Mouse (Mus musculus) midbrain, embryonic 13.5 days (tissue): ENCODE measurements around the gene 1810037I17Rik. TPM values are rescaled to one million over a fixed set of nuclear protein-coding genes. Genes with fewer than 3 reads are reported as not detected.

ENCODE experiments used
- ATAC-seq: fragments of 200-750 bp; cut with Nextera tagmentation; 2 replicates; pipeline ENCODE4 v1.8.0; 2017; ENCODE audit warnings: mild to moderate bottlenecking, moderate TSS enrichment, moderate library complexity
- H3K27ac ChIP-seq: fragments of 300-500 bp; sonication (generic); 2 replicates; pipeline ENCODE4 v1.5.1; 2015; ENCODE audit warnings: inconsistent platforms, mild to moderate bottlenecking, moderate library complexity
- H3K27me3 ChIP-seq: fragments of 300-500 bp; sonication (generic); 2 replicates; pipeline ENCODE4 v1.6.1; 2015; ENCODE audit warnings: mild to moderate bottlenecking, inconsistent platforms
- H3K36me3 ChIP-seq: fragments of 300-500 bp; sonication (generic); 2 replicates; pipeline ENCODE4 v1.6.1; 2015; ENCODE audit warnings: mild to moderate bottlenecking, inconsistent platforms
- H3K4me1 ChIP-seq: fragments of 300-500 bp; sonication (generic); replicated peaks from 2 replicates; pipeline ENCODE4 v1.6.1; 2015; ENCODE audit warnings: inconsistent platforms
- H3K4me2 ChIP-seq: fragments of 300-500 bp; sonication (generic); replicated peaks from 2 replicates; pipeline ENCODE4 v1.6.1; 2015; ENCODE audit warnings: moderate library complexity, mild to moderate bottlenecking, inconsistent platforms
- H3K4me3 ChIP-seq: fragments of 300-500 bp; sonication (generic); replicated peaks from 2 replicates; pipeline ENCODE4 v1.5.1; 2015; ENCODE audit warnings: mild to moderate bottlenecking, inconsistent platforms
- H3K9ac ChIP-seq: fragments of 300-500 bp; sonication (generic); replicated peaks from 2 replicates; pipeline ENCODE4 v1.6.1; 2015; ENCODE audit warnings: mild to moderate bottlenecking, inconsistent platforms
- H3K9me3 ChIP-seq: fragments of 300-500 bp; sonication (generic); 2 replicates; pipeline ENCODE4 v1.6.1; 2016; ENCODE audit warnings: mild to moderate bottlenecking, inconsistent platforms
- WGBS: fragments of 180-500 bp; shearing (Covaris S2); methylation state at CpG from one replicate; pipeline ENCODE4 v1.1.7; 2015; 5-methylcytosine and 5-hydroxymethylcytosine counted together
- polyA plus RNA-seq: library from polyadenylated mRNA; unstranded; fragments of >200 nt; fragmentation: Nextera tagmentation; extraction: Ambion mirVana; gene quantifications from 2 replicates; pipeline ENCODE4 v1.2.1, GENCODE M21; 2015

Gene 1810037I17Rik
- polyA plus RNA-seq, 1 experiment from 2014 or later: 91.8 TPM

DNA sequence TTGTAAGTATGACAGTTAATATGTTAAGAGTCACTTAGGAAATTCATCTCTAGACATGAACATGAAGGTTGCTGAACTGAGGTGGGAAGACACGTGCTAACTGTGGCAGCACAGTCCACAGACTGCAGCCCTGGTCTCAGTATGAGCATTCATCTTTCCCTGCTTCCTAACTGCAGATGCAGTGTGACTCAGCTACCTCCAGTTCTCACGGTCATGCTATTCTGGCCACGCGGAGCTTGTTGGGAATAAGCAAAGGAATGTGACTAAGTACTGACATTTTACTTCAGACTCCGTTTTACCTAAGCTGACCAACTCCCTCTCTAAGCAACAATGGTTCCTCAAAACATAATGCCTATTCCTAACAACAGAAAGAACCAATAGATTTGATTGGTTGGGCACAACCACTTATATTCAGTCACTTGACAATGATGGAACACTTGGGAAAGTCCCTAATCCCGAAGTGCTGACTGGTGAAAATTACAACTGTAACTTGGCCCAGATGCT is 19.4 kb downstream of the 1810037I17Rik start:
- no peaks in the 10 kb centered on the region for H3K27me3 ChIP-seq
- H3K27ac ChIP-seq: no peak overlapping the region
- H3K4me2 ChIP-seq: no peak overlapping the region
- WGBS: 80% methylated on average over 6 of the region's 6 CpGs
- H3K9ac ChIP-seq: no peak overlapping the region
- H3K4me1 ChIP-seq: no peaks in the 10 kb centered on the region
- no peak overlapping the region for H3K4me3 ChIP-seq
- H3K9me3 ChIP-seq: no peaks in the 10 kb centered on the region
- H3K36me3 ChIP-seq: peaks cover 2% of the 10 kb centered on the region; the same call in 1 of the 2 replicates
- ATAC-seq: no peak

DNA sequence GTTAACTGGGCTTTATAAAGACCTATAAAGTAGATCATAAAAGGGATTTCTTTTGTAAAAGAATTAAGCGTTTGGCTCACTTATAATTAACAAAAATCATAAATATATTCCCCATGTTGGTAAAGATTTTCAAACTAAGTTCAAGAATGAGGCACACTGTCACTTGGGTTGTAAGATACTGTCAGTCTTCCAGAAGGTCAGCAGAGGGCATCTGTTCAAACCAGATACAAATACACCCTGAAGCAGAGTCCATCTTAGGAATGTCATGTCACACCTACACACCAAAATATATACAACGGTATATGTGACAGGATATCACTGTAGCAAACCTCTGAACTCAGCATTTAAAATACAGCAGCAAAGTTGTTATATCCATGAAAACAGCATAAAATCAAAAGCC is 26.1 kb downstream of the 1810037I17Rik start:
- peaks cover 9% of the 10 kb centered on the region for H3K36me3 ChIP-seq
- H3K9me3 ChIP-seq: no peaks in the 10 kb centered on the region
- H3K9ac ChIP-seq: no peak overlapping the region
- H3K27me3 ChIP-seq: no peaks in the 10 kb centered on the region
- 94% methylated on average over 2 of the region's 2 CpGs for WGBS
- no peak overlapping the region for H3K4me3 ChIP-seq
- H3K4me1 ChIP-seq: no peaks in the 10 kb centered on the region
- H3K4me2 ChIP-seq: no peak overlapping the region
- H3K27ac ChIP-seq: no peak overlapping the region
- no peak for ATAC-seq

- no peaks in the 10 kb centered on the region for H3K27me3 ChIP-seq
- H3K4me1 ChIP-seq: no peaks in the 10 kb centered on the region
- H3K9me3 ChIP-seq: no peaks in the 10 kb centered on the region
- 0 out of 2 replicates have a peak, but pooled peaks cover 6% of the 10 kb centered on the region for H3K36me3 ChIP-seq
- no peak for ATAC-seq
- no peak overlapping the region for H3K9ac ChIP-seq
- H3K4me2 ChIP-seq: no peak overlapping the region
- no peak overlapping the region for H3K4me3 ChIP-seq
- 93% methylated on average over 5 of the region's 5 CpGs for WGBS
- H3K27ac ChIP-seq: no peak overlapping the region
These were observed 40.3 kb downstream of the 1810037I17Rik start for GRCm38 (mm10) chr3:122964301-122964700.

GRCm38 (mm10) chr3:122968391-122968790 is 44.4 kb downstream of the 1810037I17Rik start:
- H3K9me3 ChIP-seq: no peaks in the 10 kb centered on the region
- no peak overlapping the region for H3K4me2 ChIP-seq
- H3K4me1 ChIP-seq: no peaks in the 10 kb centered on the region
- no peak overlapping the region for H3K9ac ChIP-seq
- 0 out of 2 replicates have a peak, but pooled peaks cover 6% of the 10 kb centered on the region for H3K36me3 ChIP-seq
- H3K27ac ChIP-seq: no peak overlapping the region
- ATAC-seq: no peak
- no peaks in the 10 kb centered on the region for H3K27me3 ChIP-seq
- H3K4me3 ChIP-seq: no peak overlapping the region
- WGBS: 94% methylated on average over 9 of the region's 9 CpGs

- Histone ChIP-seq H3K9me3 (no peaks in the 10 kb centered on the region), H3K36me3 (0 out of 2 replicates have a peak, but pooled peaks cover 6% of the 10 kb centered on the region), H3K27ac (no peak overlapping the region), H3K9ac (no peak overlapping the region), H3K4me1 (0 out of 2 replicates have a peak, but pooled peaks cover 4% of the 10 kb centered on the region), H3K27me3 (no peaks in the 10 kb centered on the region), H3K4me3 (no peak overlapping the region), H3K4me2 (no peak overlapping the region)
- WGBS: 77% methylated on average over 3 of the region's 3 CpGs
- ATAC-seq: no peak
These were observed 48.3 kb downstream of the 1810037I17Rik start for GRCm38 (mm10) chr3:122972126-122972822.

DNA sequence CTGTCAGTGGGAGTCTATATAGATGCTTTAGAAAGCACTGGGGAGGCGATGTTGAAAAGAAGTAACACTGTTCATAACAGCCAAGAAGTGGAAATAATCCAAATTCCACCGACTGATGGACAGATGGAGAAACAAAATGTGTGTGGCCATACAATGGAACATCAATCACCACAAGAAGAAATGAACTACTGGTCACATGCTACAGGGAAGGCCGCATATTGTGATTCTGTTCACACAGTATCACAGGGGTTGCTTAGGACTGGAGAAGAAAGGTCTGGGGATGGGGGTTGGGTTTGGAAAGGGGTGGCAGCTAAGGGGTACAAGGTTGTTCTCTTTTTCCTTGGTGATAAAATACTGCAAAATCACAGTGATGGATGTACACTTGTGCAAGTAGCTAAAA is 50.8 kb downstream of the 1810037I17Rik start:
- 77% methylated on average over 3 of the region's 3 CpGs for WGBS
- Histone ChIP-seq H3K4me1 (0 out of 2 replicates have a peak, but pooled peaks cover 4% of the 10 kb centered on the region), H3K9ac (no peak overlapping the region), H3K4me2 (no peak overlapping the region), H3K27me3 (no peaks in the 10 kb centered on the region), H3K36me3 (no peaks in the 10 kb centered on the region), H3K27ac (no peak overlapping the region), H3K9me3 (no peaks in the 10 kb centered on the region), H3K4me3 (no peak overlapping the region)
- ATAC-seq: no peak

- 86% methylated on average over 4 of the region's 4 CpGs for WGBS
- Histone ChIP-seq H3K4me2 (no peak overlapping the region), H3K36me3 (no peaks in the 10 kb centered on the region), H3K9ac (no peak overlapping the region), H3K4me1 (0 out of 2 replicates have a peak, but pooled peaks cover 4% of the 10 kb centered on the region), H3K4me3 (no peak overlapping the region), H3K27me3 (no peaks in the 10 kb centered on the region), H3K27ac (no peak overlapping the region), H3K9me3 (no peaks in the 10 kb centered on the region)
- ATAC-seq: no peak
These were observed 51.4 kb downstream of the 1810037I17Rik start for GRCm38 (mm10) chr3:122975363-122975762.

Other genes starting within 250 kb of the 1810037I17Rik start
- 2.8 and 3.2 TPM in 2 replicates for gene Pde5a, start 195.3 kb upstream of the 1810037I17Rik start, polyA plus RNA-seq
- 0.98 TPM in 1 of 2 replicates, not detected in the other for gene Fabp2, start 29.1 kb upstream of the 1810037I17Rik start, polyA plus RNA-seq
- gene Gm10959, start 4.8 kb upstream of the 1810037I17Rik start, polyA plus RNA-seq: not detected in 2 replicates
- 6.3 and 7.0 TPM in 2 replicates for gene Usp53, start 60.3 kb downstream of the 1810037I17Rik start, polyA plus RNA-seq
- gene Myoz2, start 110.8 kb downstream of the 1810037I17Rik start, polyA plus RNA-seq: not detected in 2 replicates